Mouse (Mus musculus): ENCODE measurements around the gene Tmem198b. TPM values are rescaled to one million over a fixed set of nuclear protein-coding genes. Genes with fewer than 3 reads are reported as not detected.

Gene Tmem198b
- total RNA-seq, 2 experiments from 2014 or later, result 7.9 to 8.1 TPM

- no peak for DNase-seq (ENCODE audit: low spot score in 2 of 2)
Measured at GRCm38 (mm10) chr10:128801981-128802495, 2.1 kb downstream of the Tmem198b start.

- DNase-seq (ENCODE audit: low spot score in 2 of 2), result no peak
Measured at GRCm38 (mm10) chr10:128798676-128799075, 5.5 kb downstream of the Tmem198b start.

- DNase-seq (ENCODE audit: low spot score in 2 of 2), result peak in 1 of 2 experiments; percentile 44
Measured at GRCm38 (mm10) chr10:128795581-128795980, 8.6 kb downstream of the Tmem198b start.

- DNase-seq (ENCODE audit: low spot score in 2 of 2), result no peak
Measured at GRCm38 (mm10) chr10:128794391-128794790, 9.8 kb downstream of the Tmem198b start.

- DNase-seq (ENCODE audit: low spot score in 2 of 2), result no peak
Measured at GRCm38 (mm10) chr10:128793258-128793657, 10.9 kb downstream of the Tmem198b start.

GRCm38 (mm10) chr10:128792041-128792440 is 12.1 kb downstream of the Tmem198b start:
- DNase-seq (ENCODE audit: low spot score in 2 of 2), result no peak

- DNase-seq (ENCODE audit: low spot score in 2 of 2), result no peak
Measured at GRCm38 (mm10) chr10:128790398-128791124, 13.6 kb downstream of the Tmem198b start, which contains the start of gene Mmp19. TSS of gene Mmp19 (plus strand) at chr10:128790910.

GRCm38 (mm10) chr10:128780200-128780599 is 24.0 kb downstream of the Tmem198b start:
- no peak for DNase-seq (ENCODE audit: low spot score in 2 of 2)

GRCm38 (mm10) chr10:128779011-128779795 is 25.0 kb downstream of the Tmem198b start:
- no peak for DNase-seq (ENCODE audit: low spot score in 2 of 2)

GRCm38 (mm10) chr10:128778441-128778840 is 25.7 kb downstream of the Tmem198b start:
- DNase-seq (ENCODE audit: low spot score in 2 of 2), result no peak

- DNase-seq (ENCODE audit: low spot score in 2 of 2), result no peak
Measured at GRCm38 (mm10) chr10:128773685-128774084, 30.5 kb downstream of the Tmem198b start.

- no peak for DNase-seq (ENCODE audit: low spot score in 2 of 2)
Measured at GRCm38 (mm10) chr10:128772895-128773294, 31.3 kb downstream of the Tmem198b start.

Other genes with a start within 250 kb of the Tmem198b start
- gene Pa2g4, start 238.4 kb downstream of the Tmem198b start, total RNA-seq (2021), result 10 to 100 TPM; 60.4 to 61.7 TPM
- 1 to 10 TPM; 7.1 to 7.5 TPM for gene Erbb3, start 214.7 kb downstream of the Tmem198b start, total RNA-seq (2021)
- gene Rps26, start 177.6 kb downstream of the Tmem198b start, total RNA-seq (2021), result 100 to 1,000 TPM; 273 to 330 TPM
- gene Ikzf4, start 158.4 kb downstream of the Tmem198b start, total RNA-seq (2021), result 10 to 100 TPM; 15.5 to 16.5 TPM
- 10 to 100 TPM; 12.8 to 13.9 TPM for gene Suox, start 130.3 kb downstream of the Tmem198b start, total RNA-seq (2021)
- gene Rab5b, start 108.1 kb downstream of the Tmem198b start, total RNA-seq (2021), result 100 to 1,000 TPM; 133 to 138 TPM
- under 1 TPM; 0.20 to 0.25 TPM for gene Pmel, start 100.2 kb downstream of the Tmem198b start, total RNA-seq (2021)
- 1 to 10 TPM; 1.4 to 2.6 TPM for gene Cdk2, start 99.3 kb downstream of the Tmem198b start, total RNA-seq (2021)
- 10 to 100 TPM; 10.9 to 12.8 TPM for gene Dgka, start 59.5 kb downstream of the Tmem198b start, total RNA-seq (2021)
- gene Pym1, start 56.5 kb downstream of the Tmem198b start, total RNA-seq (2021), result 10 to 100 TPM; 25.1 to 26.2 TPM
- gene Mmp19, start 13.5 kb downstream of the Tmem198b start, total RNA-seq (2021), result under 1 TPM; 0.43 to 0.50 TPM
- gene Dnajc14, start 308 bp downstream of the Tmem198b start, total RNA-seq (2021), result 10 to 100 TPM; 63.8 to 64.8 TPM
- gene Sarnp, start 13.0 kb upstream of the Tmem198b start, total RNA-seq (2021), result 10 to 100 TPM; 37.7 to 38.2 TPM
- gene Ormdl2, start 17.3 kb upstream of the Tmem198b start, total RNA-seq (2021), result 10 to 100 TPM in 1 of 2 experiments, 1 to 10 TPM in 1; 9.3 to 10.4 TPM
- 10 to 100 TPM; 18.2 to 18.9 TPM for gene Gdf11, start 87.3 kb upstream of the Tmem198b start, total RNA-seq (2021)
- 10 to 100 TPM; 74.2 to 79.4 TPM for gene Cd63, start 96.6 kb upstream of the Tmem198b start, total RNA-seq (2021)
- gene Rdh5, start 118.5 kb upstream of the Tmem198b start, total RNA-seq (2021), result 1 to 10 TPM; 7.1 to 8.1 TPM
- 10 to 100 TPM; 94.9 to 98.7 TPM for gene Bloc1s1, start 119.7 kb upstream of the Tmem198b start, total RNA-seq (2021)
- gene Itga7, start 129.4 kb upstream of the Tmem198b start, total RNA-seq (2021), result 10 to 100 TPM; 29.7 to 30.0 TPM
- not detected for gene Mettl7b, start 156.6 kb upstream of the Tmem198b start, total RNA-seq (2021)
- gene Olfr9, start 185.1 kb upstream of the Tmem198b start, total RNA-seq (2021), result not detected
- not detected for gene Olfr763, start 206.4 kb upstream of the Tmem198b start, total RNA-seq (2021)
- not detected for gene Olfr764-ps1, start 235.5 kb upstream of the Tmem198b start, total RNA-seq (2021)
- not detected for gene Olfr765, start 245.6 kb upstream of the Tmem198b start, total RNA-seq (2021)